Mouse (Mus musculus): ENCODE measurements around the gene Rbfox3. TPM values are rescaled to one million over a fixed set of nuclear protein-coding genes. Genes with fewer than 3 reads are reported as not detected.

The Rbfox3 gene
- polyA plus RNA-seq, 1 experiment from 2014 or later: 6.9 TPM

DNA sequence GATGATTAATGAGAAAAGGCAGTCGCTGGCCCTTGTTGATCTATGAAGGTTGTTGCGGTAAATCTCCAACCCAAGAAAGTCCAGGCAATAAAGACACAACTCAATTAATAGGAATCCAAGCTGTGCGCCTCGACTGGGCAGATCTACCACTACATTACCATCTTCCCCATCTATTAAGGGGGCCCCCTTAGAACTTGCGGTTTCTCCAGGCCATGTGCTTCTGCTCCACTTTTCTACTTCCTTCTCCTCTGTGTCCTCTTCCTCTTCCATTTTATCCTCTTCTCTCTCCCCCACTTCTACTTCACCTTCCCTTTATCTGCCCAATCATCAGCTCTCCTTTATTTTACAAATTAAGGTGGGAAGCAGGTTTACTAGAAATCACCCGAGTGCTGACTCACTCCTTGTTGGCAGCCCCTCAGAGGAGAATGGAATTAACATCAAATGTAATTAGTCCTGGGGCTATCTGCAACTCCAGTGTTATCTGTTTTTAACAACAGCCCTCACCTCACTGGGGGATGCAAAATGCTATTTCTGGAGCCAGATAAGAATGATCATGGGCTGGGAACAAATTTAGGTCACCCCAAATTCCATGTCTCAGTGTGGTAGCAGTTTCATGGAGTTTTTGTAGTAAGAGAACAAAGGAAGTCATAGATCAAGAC, 437.4 kb downstream of the Rbfox3 start:
- no peak for ATAC-seq (replicated peaks; ENCODE audit: low FRiP score)
- Histone ChIP-seq H3K4me1 (replicated peaks; ENCODE audit: control insufficient read depth, insufficient read depth, low read length) (peaks cover 6% of the 10 kb centered on the region; the same call in 1 of the 2 replicates), H3K9me3 (ENCODE audit: control insufficient read depth, low read length) (no peaks in the 10 kb centered on the region), H3K9ac (ENCODE audit: low read length) (no peak overlapping the region), H3K4me2 (ENCODE audit: low read depth, low read length, severe bottlenecking) (no peak overlapping the region), H3K36me3 (ENCODE audit: control insufficient read depth, insufficient read depth, low read length) (no peaks in the 10 kb centered on the region), H3K4me3 (ENCODE audit: low read depth, low read length) (no peak overlapping the region), H3K27ac (ENCODE audit: low read depth, low read length) (no peak overlapping the region), H3K27me3 (ENCODE audit: control insufficient read depth, insufficient read depth, low read length) (no peaks in the 10 kb centered on the region)
- 80% methylated on average over 6 of the region's 6 CpGs for WGBS
- no peak for DNase-seq (ENCODE audit: low spot score)

GRCm38 (mm10) chr11:118473161-118473560, 438.2 kb downstream of the Rbfox3 start:
- Histone ChIP-seq H3K27me3 (ENCODE audit: control insufficient read depth, insufficient read depth, low read length) (no peaks in the 10 kb centered on the region), H3K9me3 (ENCODE audit: control insufficient read depth, low read length) (no peaks in the 10 kb centered on the region), H3K4me3 (ENCODE audit: low read depth, low read length) (no peak overlapping the region), H3K4me1 (replicated peaks; ENCODE audit: control insufficient read depth, insufficient read depth, low read length) (peaks cover 6% of the 10 kb centered on the region; the same call in 1 of the 2 replicates), H3K4me2 (ENCODE audit: low read depth, low read length, severe bottlenecking) (no peak overlapping the region), H3K9ac (ENCODE audit: low read length) (no peak overlapping the region), H3K36me3 (ENCODE audit: control insufficient read depth, insufficient read depth, low read length) (no peaks in the 10 kb centered on the region), H3K27ac (ENCODE audit: low read depth, low read length) (no peak overlapping the region)
- ATAC-seq (replicated peaks; ENCODE audit: low FRiP score) (no peak), DNase-seq (ENCODE audit: low spot score) (no peak)
- WGBS: 81% methylated on average over 1 of the region's 1 CpGs

- H3K4me1 ChIP-seq (replicated peaks; ENCODE audit: control insufficient read depth, insufficient read depth, low read length): no peaks in the 10 kb centered on the region
- H3K4me3 ChIP-seq (ENCODE audit: low read depth, low read length): no peak overlapping the region
- no peak overlapping the region for H3K4me2 ChIP-seq (ENCODE audit: low read depth, low read length, severe bottlenecking)
- H3K36me3 ChIP-seq (ENCODE audit: control insufficient read depth, insufficient read depth, low read length): no peaks in the 10 kb centered on the region
- ATAC-seq (replicated peaks; ENCODE audit: low FRiP score) (no peak), DNase-seq (ENCODE audit: low spot score) (no peak)
- H3K9ac ChIP-seq (ENCODE audit: low read length): no peak overlapping the region
- 82% methylated on average over 13 of the region's 13 CpGs for WGBS
- no peak overlapping the region for H3K27ac ChIP-seq (ENCODE audit: low read depth, low read length)
- no peaks in the 10 kb centered on the region for H3K27me3 ChIP-seq (ENCODE audit: control insufficient read depth, insufficient read depth, low read length)
- no peaks in the 10 kb centered on the region for H3K9me3 ChIP-seq (ENCODE audit: control insufficient read depth, low read length)
Measured at GRCm38 (mm10) chr11:118471676-118472075, 439.7 kb downstream of the Rbfox3 start.

GRCm38 (mm10) chr11:118470234-118470966, 441.0 kb downstream of the Rbfox3 start:
- Histone ChIP-seq H3K4me1 (replicated peaks; ENCODE audit: control insufficient read depth, insufficient read depth, low read length) (no peaks in the 10 kb centered on the region), H3K4me2 (ENCODE audit: low read depth, low read length, severe bottlenecking) (no peak overlapping the region), H3K36me3 (ENCODE audit: control insufficient read depth, insufficient read depth, low read length) (no peaks in the 10 kb centered on the region), H3K4me3 (ENCODE audit: low read depth, low read length) (no peak overlapping the region), H3K9me3 (ENCODE audit: control insufficient read depth, low read length) (no peaks in the 10 kb centered on the region), H3K27ac (ENCODE audit: low read depth, low read length) (0 out of 2 replicates have a peak overlapping the region, but pooled peaks have one; percentile 12), H3K27me3 (ENCODE audit: control insufficient read depth, insufficient read depth, low read length) (no peaks in the 10 kb centered on the region), H3K9ac (ENCODE audit: low read length) (no peak overlapping the region; the same call in 1 of the 2 replicates)
- DNase-seq (ENCODE audit: low spot score) (no peak), ATAC-seq (replicated peaks; ENCODE audit: low FRiP score) (no peak)
- WGBS: 49% methylated on average over 12 of the region's 12 CpGs

DNA sequence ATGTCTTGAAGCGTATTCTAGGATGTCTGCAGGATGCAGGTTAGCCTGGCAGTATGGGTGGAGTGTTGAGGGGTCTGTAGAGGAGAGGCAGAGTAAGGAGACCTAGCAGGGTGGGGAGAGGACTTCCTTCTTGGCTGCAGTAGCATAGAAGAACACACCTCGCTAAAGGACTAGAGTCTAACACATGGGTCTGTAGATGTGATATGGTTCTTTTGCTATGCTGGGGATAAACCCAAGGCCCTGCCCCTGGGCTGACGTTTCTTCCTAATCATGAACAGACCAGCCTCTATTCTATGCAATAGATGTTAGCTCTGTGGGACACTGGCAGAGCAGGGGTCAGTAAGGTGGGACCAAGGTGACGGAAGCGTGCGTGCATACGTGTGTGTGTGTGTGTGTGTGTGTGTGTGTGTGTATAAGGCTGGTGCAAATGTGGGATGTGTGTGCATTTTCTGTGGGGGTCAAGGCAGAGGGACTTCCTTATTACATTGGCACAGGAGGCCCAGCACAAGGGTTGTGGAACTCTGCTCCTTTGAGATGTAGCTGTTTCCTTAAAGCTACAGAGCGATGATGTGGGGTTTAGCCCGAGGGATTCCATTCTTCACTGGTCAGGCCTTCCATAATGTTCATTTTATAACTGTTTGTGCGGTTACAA, 441.8 kb downstream of the Rbfox3 start:
- Histone ChIP-seq H3K9me3 (ENCODE audit: control insufficient read depth, low read length) (no peaks in the 10 kb centered on the region), H3K9ac (ENCODE audit: low read length) (no peak overlapping the region), H3K27me3 (ENCODE audit: control insufficient read depth, insufficient read depth, low read length) (no peaks in the 10 kb centered on the region), H3K36me3 (ENCODE audit: control insufficient read depth, insufficient read depth, low read length) (no peaks in the 10 kb centered on the region), H3K4me1 (replicated peaks; ENCODE audit: control insufficient read depth, insufficient read depth, low read length) (no peaks in the 10 kb centered on the region), H3K4me2 (ENCODE audit: low read depth, low read length, severe bottlenecking) (no peak overlapping the region), H3K4me3 (ENCODE audit: low read depth, low read length) (no peak overlapping the region), H3K27ac (ENCODE audit: low read depth, low read length) (no peak overlapping the region)
- no peak for ATAC-seq (replicated peaks; ENCODE audit: low FRiP score)
- no peak for DNase-seq (ENCODE audit: low spot score)
- WGBS: 88% methylated on average over 10 of the region's 10 CpGs

DNA sequence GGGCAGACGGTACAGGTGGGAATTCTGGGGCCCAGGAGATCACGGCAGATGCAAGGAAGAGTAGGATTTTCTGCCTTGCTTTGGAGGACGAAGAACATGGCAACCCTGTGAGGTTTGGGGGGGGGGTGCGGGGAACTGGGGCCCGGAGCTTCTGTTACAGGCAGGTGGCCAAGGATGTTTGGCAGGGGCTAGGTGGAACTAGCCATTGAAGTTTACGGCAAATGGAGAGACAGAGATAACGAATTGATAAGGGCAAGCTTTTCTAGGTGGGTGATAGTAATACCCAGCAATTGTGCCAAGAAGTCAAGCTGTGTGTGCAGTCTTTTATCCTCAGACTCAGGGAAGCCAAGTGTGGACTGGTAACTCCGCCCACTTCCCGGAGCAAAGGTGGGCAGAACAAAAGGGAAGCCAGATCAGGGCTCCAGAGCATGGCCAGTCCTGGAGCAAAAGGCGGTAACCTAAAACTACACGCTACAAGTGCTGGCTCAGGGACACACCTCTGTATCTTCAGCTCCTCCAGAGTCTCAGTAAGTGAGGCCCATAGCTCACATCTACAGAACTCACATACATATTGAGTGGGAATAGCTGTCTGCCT, 443.9 kb downstream of the Rbfox3 start:
- 59% methylated on average over 11 of the region's 11 CpGs for WGBS
- H3K4me1 ChIP-seq (replicated peaks; ENCODE audit: control insufficient read depth, insufficient read depth, low read length): no peaks in the 10 kb centered on the region
- no peak overlapping the region for H3K27ac ChIP-seq (ENCODE audit: low read depth, low read length)
- no peak overlapping the region for H3K4me3 ChIP-seq (ENCODE audit: low read depth, low read length)
- DNase-seq (ENCODE audit: low spot score) (no peak), ATAC-seq (replicated peaks; ENCODE audit: low FRiP score) (no peak)
- no peaks in the 10 kb centered on the region for H3K9me3 ChIP-seq (ENCODE audit: control insufficient read depth, low read length)
- no peak overlapping the region for H3K4me2 ChIP-seq (ENCODE audit: low read depth, low read length, severe bottlenecking)
- no peaks in the 10 kb centered on the region for H3K27me3 ChIP-seq (ENCODE audit: control insufficient read depth, insufficient read depth, low read length)
- H3K9ac ChIP-seq (ENCODE audit: low read length): no peak overlapping the region
- no peaks in the 10 kb centered on the region for H3K36me3 ChIP-seq (ENCODE audit: control insufficient read depth, insufficient read depth, low read length)

- ATAC-seq (replicated peaks; ENCODE audit: low FRiP score) (no peak), DNase-seq (ENCODE audit: low spot score) (no peak)
- no peak overlapping the region for H3K4me3 ChIP-seq (ENCODE audit: low read depth, low read length)
- no peak overlapping the region for H3K27ac ChIP-seq (ENCODE audit: low read depth, low read length)
- H3K9me3 ChIP-seq (ENCODE audit: control insufficient read depth, low read length): peaks cover 3% of the 10 kb centered on the region; the same call in 1 of the 2 replicates
- H3K27me3 ChIP-seq (ENCODE audit: control insufficient read depth, insufficient read depth, low read length): no peaks in the 10 kb centered on the region
- H3K4me1 ChIP-seq (replicated peaks; ENCODE audit: control insufficient read depth, insufficient read depth, low read length): no peaks in the 10 kb centered on the region
- H3K9ac ChIP-seq (ENCODE audit: low read length): no peak overlapping the region
- no peak overlapping the region for H3K4me2 ChIP-seq (ENCODE audit: low read depth, low read length, severe bottlenecking)
- no peaks in the 10 kb centered on the region for H3K36me3 ChIP-seq (ENCODE audit: control insufficient read depth, insufficient read depth, low read length)
- WGBS: 52% methylated on average over 6 of the region's 6 CpGs
Measured at GRCm38 (mm10) chr11:118460280-118460679, 451.1 kb downstream of the Rbfox3 start.

DNA sequence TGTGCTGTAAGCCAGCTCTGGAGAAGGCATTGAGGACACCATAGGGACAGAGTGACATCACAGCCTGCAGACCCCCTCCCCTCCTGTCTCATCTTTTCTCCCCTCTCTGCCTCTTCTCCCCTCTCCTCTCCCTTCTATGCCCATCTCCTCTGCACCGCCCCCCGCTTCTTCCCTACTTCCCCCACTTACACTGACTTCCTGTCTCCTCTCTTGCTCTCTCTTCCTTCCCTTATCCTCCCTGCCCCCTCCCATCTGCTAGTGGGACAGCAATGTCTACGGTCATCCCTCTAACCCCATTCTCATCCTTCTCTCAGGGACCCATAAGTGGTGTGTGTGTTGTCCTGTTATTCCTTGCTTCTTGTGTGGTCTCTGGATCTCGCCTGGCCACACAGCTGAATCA, 451.9 kb downstream of the Rbfox3 start:
- no peaks in the 10 kb centered on the region for H3K4me1 ChIP-seq (replicated peaks; ENCODE audit: control insufficient read depth, insufficient read depth, low read length)
- no peak overlapping the region for H3K27ac ChIP-seq (ENCODE audit: low read depth, low read length)
- H3K9ac ChIP-seq (ENCODE audit: low read length): no peak overlapping the region
- ATAC-seq (replicated peaks; ENCODE audit: low FRiP score) (no peak), DNase-seq (ENCODE audit: low spot score) (no peak)
- no peak overlapping the region for H3K4me2 ChIP-seq (ENCODE audit: low read depth, low read length, severe bottlenecking)
- WGBS: 82% methylated on average over 4 of the region's 4 CpGs
- H3K27me3 ChIP-seq (ENCODE audit: control insufficient read depth, insufficient read depth, low read length): no peaks in the 10 kb centered on the region
- no peak overlapping the region for H3K4me3 ChIP-seq (ENCODE audit: low read depth, low read length)
- no peaks in the 10 kb centered on the region for H3K36me3 ChIP-seq (ENCODE audit: control insufficient read depth, insufficient read depth, low read length)
- peaks cover 3% of the 10 kb centered on the region; the same call in 1 of the 2 replicates for H3K9me3 ChIP-seq (ENCODE audit: control insufficient read depth, low read length)

Data from forebrain, embryonic 11.5 days (tissue).